Mouse (Mus musculus) liver, embryonic 13.5 days (tissue): ENCODE results near the gene Zfp827. TPM values are rescaled to one million over a fixed set of nuclear protein-coding genes. Genes with fewer than 3 reads are reported as not detected.
"Not testable (repeated sequence)": the region's sequence is repeated elsewhere in the genome, so short reads cannot be mapped to it uniquely, and the experiment has no call there.

Experiments used
- ATAC-seq: fragments of 200-750 bp; cut with Nextera tagmentation; 2 replicates; pipeline ENCODE4 v1.8.0; 2017; ENCODE audit warnings: low read depth, mild to moderate bottlenecking, moderate number of reproducible peaks, moderate library complexity
- DNase-seq: peaks from one replicate; pipeline ENCODE4 v3.0.0; 2022
- H3K27ac ChIP-seq: fragments of 300-500 bp; sonication (generic); 2 replicates; pipeline ENCODE4 v1.5.1; 2015; ENCODE audit warnings: moderate library complexity, mild to moderate bottlenecking, inconsistent platforms
- H3K27me3 ChIP-seq: fragments of 300-500 bp; sonication (generic); 2 replicates; pipeline ENCODE4 v1.6.1; 2015; ENCODE audit warnings: mild to moderate bottlenecking, inconsistent platforms
- H3K36me3 ChIP-seq: fragments of 300-500 bp; sonication (generic); 2 replicates; pipeline ENCODE4 v1.6.1; 2015; ENCODE audit warnings: mild to moderate bottlenecking, inconsistent platforms
- H3K4me1 ChIP-seq: fragments of 300-500 bp; sonication (generic); replicated peaks from 2 replicates; pipeline ENCODE4 v1.6.1; 2015; ENCODE audit warnings: inconsistent platforms
- H3K4me2 ChIP-seq: fragments of 300-500 bp; sonication (generic); 2 replicates; pipeline ENCODE4 v1.6.1; 2015; ENCODE audit warnings: inconsistent platforms, mild to moderate bottlenecking, moderate library complexity
- H3K4me3 ChIP-seq: fragments of 300-500 bp; sonication (generic); replicated peaks from 2 replicates; pipeline ENCODE4 v1.5.1; 2015; ENCODE audit warnings: mild to moderate bottlenecking, inconsistent platforms
- H3K9ac ChIP-seq: fragments of 300-500 bp; sonication (generic); 2 replicates; pipeline ENCODE4 v1.6.1; 2015; ENCODE audit warnings: mild to moderate bottlenecking, inconsistent platforms
- H3K9me3 ChIP-seq: fragments of 300-500 bp; sonication (generic); replicated peaks from 2 replicates; pipeline ENCODE4 v1.6.1; 2016; ENCODE audit warnings: inconsistent platforms
- WGBS: fragments of 180-500 bp; shearing (Covaris S2); methylation state at CpG from one replicate; pipeline ENCODE4 v1.1.7; 2015; ENCODE audit not compliant: insufficient replicate concordance; 5-methylcytosine and 5-hydroxymethylcytosine counted together
- polyA plus RNA-seq: library from polyadenylated mRNA; unstranded; fragments of >200 nt; fragmentation: Nextera tagmentation; extraction: Ambion mirVana; gene quantifications from 2 replicates; pipeline ENCODE4 v1.2.1, GENCODE M21; 2015

Zfp827 gene
- polyA plus RNA-seq, 1 experiment from 2014 or later, result 0.50 TPM

GRCm38 (mm10) chr8:79113533-79113932, 85.3 kb downstream of the Zfp827 start:
- no peak for DNase-seq
- Histone ChIP-seq H3K4me3 (no peak overlapping the region), H3K9me3 (no peaks in the 10 kb centered on the region), H3K9ac (no peak overlapping the region), H3K4me1 (no peaks in the 10 kb centered on the region), H3K36me3 (no peaks in the 10 kb centered on the region), H3K27ac (no peak overlapping the region), H3K4me2 (no peak overlapping the region), H3K27me3 (no peaks in the 10 kb centered on the region)
- no peak for ATAC-seq
- 69% methylated on average over 9 of the region's 9 CpGs for WGBS

- no peak for DNase-seq
- H3K27me3 ChIP-seq, result no peaks in the 10 kb centered on the region
- H3K4me3 ChIP-seq, result no peak overlapping the region
- ATAC-seq, result no peak; the same call in 1 of the 2 replicates
- no peak overlapping the region for H3K9ac ChIP-seq
- no peaks in the 10 kb centered on the region for H3K36me3 ChIP-seq
- WGBS, result 62% methylated on average over 6 of the region's 6 CpGs
- no peaks in the 10 kb centered on the region for H3K4me1 ChIP-seq
- H3K9me3 ChIP-seq, result no peaks in the 10 kb centered on the region
- no peak overlapping the region for H3K4me2 ChIP-seq
- no peak overlapping the region for H3K27ac ChIP-seq
Observed at GRCm38 (mm10) chr8:79114561-79114960, 86.3 kb downstream of the Zfp827 start.

GRCm38 (mm10) chr8:79116436-79116835, 88.2 kb downstream of the Zfp827 start:
- Histone ChIP-seq H3K36me3 (no peaks in the 10 kb centered on the region), H3K9ac (no peak overlapping the region), H3K4me3 (no peak overlapping the region), H3K4me1 (no peaks in the 10 kb centered on the region), H3K27me3 (no peaks in the 10 kb centered on the region), H3K9me3 (no peaks in the 10 kb centered on the region), H3K27ac (no peak overlapping the region), H3K4me2 (no peak overlapping the region)
- WGBS, result 75% methylated on average over 7 of the region's 7 CpGs
- DNase-seq, result no peak
- ATAC-seq, result no peak

- Histone ChIP-seq H3K4me2 (no peak overlapping the region), H3K4me3 (no peak overlapping the region), H3K27me3 (no peaks in the 10 kb centered on the region), H3K36me3 (0 out of 2 replicates have a peak, but pooled peaks cover 4% of the 10 kb centered on the region), H3K4me1 (no peaks in the 10 kb centered on the region), H3K9me3 (no peaks in the 10 kb centered on the region), H3K27ac (no peak overlapping the region), H3K9ac (no peak overlapping the region)
- WGBS, result 72% methylated on average over 7 of the region's 7 CpGs
- DNase-seq (no peak), ATAC-seq (no peak)
Observed at GRCm38 (mm10) chr8:79117711-79118110, 89.5 kb downstream of the Zfp827 start.

- Histone ChIP-seq H3K9ac (no peak overlapping the region), H3K9me3 (no peaks in the 10 kb centered on the region), H3K27ac (no peak overlapping the region), H3K4me1 (no peaks in the 10 kb centered on the region), H3K27me3 (no peaks in the 10 kb centered on the region), H3K4me3 (no peak overlapping the region), H3K36me3 (0 out of 2 replicates have a peak, but pooled peaks cover 4% of the 10 kb centered on the region), H3K4me2 (no peak overlapping the region)
- no peak for ATAC-seq
- no peak for DNase-seq
- 71% methylated on average over 1 of the region's 1 CpGs for WGBS
Observed at GRCm38 (mm10) chr8:79121614-79122013, 93.4 kb downstream of the Zfp827 start.

GRCm38 (mm10) chr8:79124231-79124630, 96.0 kb downstream of the Zfp827 start:
- H3K9me3 ChIP-seq, result no peaks in the 10 kb centered on the region
- H3K9ac ChIP-seq, result no peak overlapping the region
- no peaks in the 10 kb centered on the region for H3K4me1 ChIP-seq
- 0 out of 2 replicates have a peak, but pooled peaks cover 4% of the 10 kb centered on the region for H3K36me3 ChIP-seq
- ATAC-seq (no peak), DNase-seq (no peak)
- H3K27me3 ChIP-seq, result no peaks in the 10 kb centered on the region
- no peak overlapping the region for H3K4me3 ChIP-seq
- no peak overlapping the region for H3K4me2 ChIP-seq
- 69% methylated on average over 4 of the region's 4 CpGs for WGBS
- no peak overlapping the region for H3K27ac ChIP-seq

DNA sequence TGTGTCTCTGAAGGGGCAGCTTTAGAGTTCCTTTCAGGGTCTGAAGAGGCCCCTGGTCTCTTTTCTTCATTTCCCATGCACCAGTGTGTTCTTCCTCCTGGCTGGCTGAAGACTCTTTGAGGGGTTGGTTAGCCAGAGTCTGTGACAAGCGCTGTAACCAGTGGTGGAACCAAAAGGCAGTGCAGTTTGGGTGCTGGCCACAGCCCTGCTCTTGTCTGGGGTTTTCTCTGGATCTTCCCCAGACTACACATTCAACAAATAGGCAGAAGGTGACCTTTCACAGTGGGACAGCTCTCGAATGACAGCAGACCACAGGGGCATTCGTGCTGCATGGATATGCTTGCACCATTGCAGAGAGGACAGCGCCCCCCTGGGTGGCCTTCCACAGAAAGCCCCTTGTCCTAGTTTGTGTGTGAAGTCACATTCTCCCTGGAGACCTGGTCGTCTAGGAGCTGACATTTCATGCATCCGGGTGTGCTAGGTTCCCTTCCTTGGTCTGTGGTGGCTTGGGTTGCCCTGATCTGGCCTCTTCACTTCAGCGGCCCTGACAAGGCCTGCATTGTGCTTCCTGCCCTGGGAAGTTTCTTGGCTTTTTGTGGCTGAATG, 99.1 kb downstream of the Zfp827 start:
- ATAC-seq (no peak), DNase-seq (no peak)
- Histone ChIP-seq H3K27me3 (no peaks in the 10 kb centered on the region), H3K9ac (no peak overlapping the region), H3K4me2 (no peak overlapping the region), H3K9me3 (no peaks in the 10 kb centered on the region), H3K27ac (no peak overlapping the region), H3K36me3 (no peaks in the 10 kb centered on the region), H3K4me1 (no peaks in the 10 kb centered on the region), H3K4me3 (no peak overlapping the region)
- 65% methylated on average over 7 of the region's 7 CpGs for WGBS

- not testable (repeated sequence) for ATAC-seq, H3K27me3 ChIP-seq, H3K4me2 ChIP-seq, H3K27ac ChIP-seq, H3K36me3 ChIP-seq, DNase-seq, H3K4me1 ChIP-seq, H3K9ac ChIP-seq, H3K4me3 ChIP-seq, H3K9me3 ChIP-seq
- WGBS, result 74% methylated on average over 4 of the region's 4 CpGs
Observed at GRCm38 (mm10) chr8:79128534-79128933, 100.3 kb downstream of the Zfp827 start.

- Histone ChIP-seq H3K9me3 (no peaks in the 10 kb centered on the region), H3K9ac (no peak overlapping the region), H3K27ac (no peak overlapping the region), H3K4me2 (no peak overlapping the region), H3K4me3 (no peak overlapping the region), H3K4me1 (no peaks in the 10 kb centered on the region), H3K36me3 (no peaks in the 10 kb centered on the region; the same call in 1 of the 2 replicates), H3K27me3 (no peaks in the 10 kb centered on the region)
- 79% methylated on average over 4 of the region's 4 CpGs for WGBS
- no peak for ATAC-seq
- no peak for DNase-seq
Observed at GRCm38 (mm10) chr8:79139614-79140013, 111.4 kb downstream of the Zfp827 start.

DNA sequence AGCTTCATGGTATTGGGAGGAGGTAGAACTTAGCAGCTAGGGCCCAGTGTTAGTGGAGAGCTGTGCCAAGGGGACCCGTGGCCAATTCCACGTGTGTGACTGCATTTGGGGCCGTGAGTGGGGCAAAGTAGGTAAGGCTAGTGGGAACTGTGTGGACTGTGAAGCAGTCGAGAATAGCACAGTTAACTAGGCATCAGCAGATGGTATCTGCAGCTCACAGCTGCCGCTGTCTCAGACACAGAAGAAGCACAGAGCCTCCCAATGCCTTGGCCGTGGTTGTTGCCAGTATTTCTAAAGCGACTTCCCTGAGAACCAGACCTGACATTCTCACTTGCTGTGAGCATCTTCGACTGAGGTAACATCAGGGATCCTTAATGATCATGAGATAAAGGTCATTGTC, 112.7 kb downstream of the Zfp827 start:
- ATAC-seq (no peak), DNase-seq (no peak)
- H3K27ac ChIP-seq, result no peak overlapping the region
- no peak overlapping the region for H3K4me3 ChIP-seq
- H3K9ac ChIP-seq, result no peak overlapping the region
- no peaks in the 10 kb centered on the region for H3K4me1 ChIP-seq
- no peaks in the 10 kb centered on the region for H3K27me3 ChIP-seq
- H3K36me3 ChIP-seq, result no peaks in the 10 kb centered on the region; the same call in 1 of the 2 replicates
- 74% methylated on average over 8 of the region's 8 CpGs for WGBS
- H3K9me3 ChIP-seq, result no peaks in the 10 kb centered on the region
- no peak overlapping the region for H3K4me2 ChIP-seq

DNA sequence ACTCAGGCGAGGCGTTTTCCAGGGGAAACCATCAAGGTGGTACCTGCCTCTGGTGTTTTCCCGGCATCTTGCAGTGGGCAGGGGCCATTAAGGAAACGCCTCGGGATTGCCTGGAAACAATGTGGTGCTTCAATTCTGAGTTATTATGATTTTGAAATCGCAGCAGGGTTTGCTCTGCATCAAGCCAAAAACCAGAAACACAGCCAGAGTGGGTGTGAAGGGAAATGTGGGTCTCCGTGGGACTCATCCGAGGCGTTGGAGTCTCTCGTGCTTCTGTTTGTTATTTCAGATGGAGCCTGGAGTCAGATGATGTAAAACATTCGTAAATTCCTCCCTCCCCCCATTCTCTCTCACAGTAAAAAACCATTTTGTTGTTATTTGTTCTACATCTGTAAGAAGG, 113.4 kb downstream of the Zfp827 start:
- no peak overlapping the region for H3K27ac ChIP-seq
- H3K9ac ChIP-seq, result no peak overlapping the region
- H3K27me3 ChIP-seq, result no peaks in the 10 kb centered on the region
- no peaks in the 10 kb centered on the region for H3K36me3 ChIP-seq
- no peaks in the 10 kb centered on the region for H3K4me1 ChIP-seq
- H3K4me2 ChIP-seq, result no peak overlapping the region
- no peak for DNase-seq
- H3K9me3 ChIP-seq, result no peaks in the 10 kb centered on the region
- WGBS, result 70% methylated on average over 11 of the region's 11 CpGs
- no peak overlapping the region for H3K4me3 ChIP-seq
- no peak for ATAC-seq

DNA sequence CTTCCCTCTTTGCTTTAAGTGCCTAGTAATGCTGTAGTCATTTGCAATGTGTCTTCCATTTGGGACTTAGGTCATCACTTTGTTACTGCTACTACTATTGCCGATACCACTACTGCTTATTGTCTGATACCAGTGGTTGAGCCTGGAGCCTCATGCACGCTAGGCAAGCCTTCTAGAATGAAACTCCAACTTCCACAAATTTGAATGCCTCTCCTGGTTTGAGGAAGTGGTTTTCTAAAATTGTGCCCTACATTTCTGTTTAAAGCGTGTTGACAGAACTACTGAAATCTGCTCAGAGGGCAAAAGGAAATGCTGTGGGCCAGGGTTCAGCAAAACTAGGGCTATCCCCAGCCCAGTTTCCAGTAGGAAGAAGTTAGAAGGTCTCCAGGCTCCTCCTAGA, 115.5 kb downstream of the Zfp827 start:
- ATAC-seq (no peak), DNase-seq (no peak)
- H3K4me3 ChIP-seq, result no peak overlapping the region
- H3K36me3 ChIP-seq, result no peaks in the 10 kb centered on the region
- no peak overlapping the region for H3K4me2 ChIP-seq
- no peak overlapping the region for H3K9ac ChIP-seq
- WGBS, result 37% methylated on average over 3 of the region's 3 CpGs
- H3K27ac ChIP-seq, result no peak overlapping the region
- no peaks in the 10 kb centered on the region for H3K27me3 ChIP-seq
- no peaks in the 10 kb centered on the region for H3K9me3 ChIP-seq
- H3K4me1 ChIP-seq, result no peaks in the 10 kb centered on the region
